Mouse (Mus musculus) stomach, embryonic 14.5 days (tissue): ENCODE data around the gene Rab13. TPM values are rescaled to one million over a fixed set of nuclear protein-coding genes. Genes with fewer than 3 reads are reported as not detected.

Experiments used
- ATAC-seq: fragments of 200-750 bp; cut with Nextera tagmentation; 2 replicates; pipeline ENCODE4 v1.8.0; 2017; ENCODE audit warnings: low read depth, moderate TSS enrichment; ENCODE audit not compliant: insufficient number of reproducible peaks, insufficient read depth, low FRiP score
- H3K27ac ChIP-seq: fragments of 300-500 bp; sonication (generic); 2 replicates; pipeline ENCODE4 v1.5.1; 2014; ENCODE audit warnings: mild to moderate bottlenecking, low read length, moderate library complexity, mixed read lengths
- H3K27me3 ChIP-seq: fragments of 300-500 bp; sonication (generic); 2 replicates; pipeline ENCODE4 v1.6.1; 2014; ENCODE audit warnings: low read length, control low read depth, mixed read lengths; ENCODE audit not compliant: control insufficient read depth, insufficient read depth
- H3K36me3 ChIP-seq: fragments of 300-500 bp; sonication (generic); 2 replicates; pipeline ENCODE4 v1.6.1; 2014; ENCODE audit warnings: mild to moderate bottlenecking, control low read depth, low read length, moderate library complexity, mixed read lengths; ENCODE audit not compliant: control insufficient read depth, insufficient read depth
- H3K4me1 ChIP-seq: fragments of 300-500 bp; sonication (generic); 2 replicates; pipeline ENCODE4 v1.6.1; 2014; ENCODE audit warnings: low read length, control low read depth, mixed read lengths; ENCODE audit not compliant: control insufficient read depth, insufficient read depth
- H3K4me2 ChIP-seq: fragments of 300-500 bp; sonication (generic); replicated peaks from 2 replicates; pipeline ENCODE4 v1.6.1; 2014; ENCODE audit warnings: low read depth, low read length, control low read depth
- H3K4me3 ChIP-seq: fragments of 300-500 bp; sonication (generic); 2 replicates; pipeline ENCODE4 v1.5.1; 2014; ENCODE audit warnings: low read depth, low read length, control low read depth
- H3K9ac ChIP-seq: fragments of 300-500 bp; sonication (generic); replicated peaks from 2 replicates; pipeline ENCODE4 v1.6.1; 2014; ENCODE audit warnings: low read depth, mild to moderate bottlenecking, control low read depth, low read length, moderate library complexity, mixed read lengths
- H3K9me3 ChIP-seq: fragments of 300-500 bp; sonication (generic); 2 replicates; pipeline ENCODE4 v1.6.1; 2016; ENCODE audit warnings: low read depth, low read length, control low read depth; ENCODE audit not compliant: control insufficient read depth
- WGBS: fragments of 180-500 bp; shearing (Covaris S2); extraction: QIAGEN DNeasy Blood & Tissue Kit; methylation state at CpG from one replicate; pipeline ENCODE4 v1.1.7; 2014; 5-methylcytosine and 5-hydroxymethylcytosine counted together
- microRNA-seq: library from miRNA; unstranded; fragments of <30 nt; microRNA quantifications from one replicate; pipeline ENCODE4, GENCODE M21; 2016
- polyA plus RNA-seq: library from polyadenylated mRNA; unstranded; fragments of >200 nt; fragmentation: Nextera tagmentation; extraction: Ambion mirVana; gene quantifications from 2 replicates; pipeline ENCODE4 v1.2.1, GENCODE M21; 2014

Rab13 gene
- polyA plus RNA-seq, 1 experiment from 2014 or later, result 17.7 TPM

- H3K27me3 ChIP-seq, result no peaks in the 10 kb centered on the region
- no peak overlapping the region for H3K27ac ChIP-seq
- 96% methylated on average over 11 of the region's 11 CpGs for WGBS
- no peak overlapping the region for H3K4me2 ChIP-seq
- H3K4me1 ChIP-seq, result peaks cover 7% of the 10 kb centered on the region
- H3K4me3 ChIP-seq, result no peak overlapping the region
- peaks cover 10% of the 10 kb centered on the region; the same call in 1 of the 2 replicates for H3K36me3 ChIP-seq
- no peak for ATAC-seq
- no peaks in the 10 kb centered on the region for H3K9me3 ChIP-seq
- no peak overlapping the region for H3K9ac ChIP-seq
These were observed 54.7 kb downstream of the Rab13 start for GRCm38 (mm10) chr3:90268190-90268589.

DNA sequence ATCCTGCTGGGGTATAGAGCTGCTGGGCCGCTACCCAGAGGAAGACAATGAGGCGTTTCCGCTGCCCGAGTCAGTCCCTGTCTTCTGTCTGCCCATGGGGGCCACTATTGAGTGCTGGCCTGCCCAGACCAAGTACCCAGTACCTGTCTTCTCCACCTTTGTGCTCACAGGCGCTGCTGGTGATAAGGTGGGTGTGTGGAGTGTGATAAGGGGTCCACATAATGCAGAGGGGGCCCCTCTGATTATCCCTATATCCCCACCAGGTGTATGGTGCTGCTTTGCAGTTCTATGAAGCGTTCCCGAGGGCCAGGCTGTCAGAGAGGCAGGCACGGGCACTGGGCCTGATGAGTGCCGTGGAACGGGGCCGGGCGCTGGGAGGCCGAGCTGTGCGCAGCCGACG is 55.5 kb downstream of the Rab13 start:
- Histone ChIP-seq H3K4me1 (peaks cover 7% of the 10 kb centered on the region), H3K4me2 (no peak overlapping the region), H3K27me3 (no peaks in the 10 kb centered on the region), H3K4me3 (no peak overlapping the region), H3K9me3 (no peaks in the 10 kb centered on the region), H3K27ac (no peak overlapping the region), H3K36me3 (peaks cover 10% of the 10 kb centered on the region; the same call in 1 of the 2 replicates), H3K9ac (no peak overlapping the region)
- WGBS, result 87% methylated on average over 16 of the region's 16 CpGs
- ATAC-seq, result no peak

GRCm38 (mm10) chr3:90270784-90271183 is 57.3 kb downstream of the Rab13 start:
- no peak overlapping the region for H3K4me3 ChIP-seq
- no peak overlapping the region for H3K9ac ChIP-seq
- H3K36me3 ChIP-seq, result peaks cover 11% of the 10 kb centered on the region; the same call in 1 of the 2 replicates
- H3K27me3 ChIP-seq, result no peaks in the 10 kb centered on the region
- WGBS, result 91% methylated on average over 8 of the region's 8 CpGs
- ATAC-seq, result no peak
- H3K4me2 ChIP-seq, result no peak overlapping the region
- H3K4me1 ChIP-seq, result peaks cover 7% of the 10 kb centered on the region
- no peaks in the 10 kb centered on the region for H3K9me3 ChIP-seq
- no peak overlapping the region for H3K27ac ChIP-seq

GRCm38 (mm10) chr3:90272170-90272569 is 58.7 kb downstream of the Rab13 start:
- no peak for ATAC-seq
- Histone ChIP-seq H3K4me2 (no peak overlapping the region), H3K27me3 (no peaks in the 10 kb centered on the region), H3K27ac (no peak overlapping the region), H3K9ac (no peak overlapping the region), H3K4me1 (no peaks in the 10 kb centered on the region), H3K36me3 (peaks cover 14% of the 10 kb centered on the region), H3K4me3 (no peak overlapping the region), H3K9me3 (no peaks in the 10 kb centered on the region)
- 57% methylated on average over 9 of the region's 9 CpGs for WGBS

DNA sequence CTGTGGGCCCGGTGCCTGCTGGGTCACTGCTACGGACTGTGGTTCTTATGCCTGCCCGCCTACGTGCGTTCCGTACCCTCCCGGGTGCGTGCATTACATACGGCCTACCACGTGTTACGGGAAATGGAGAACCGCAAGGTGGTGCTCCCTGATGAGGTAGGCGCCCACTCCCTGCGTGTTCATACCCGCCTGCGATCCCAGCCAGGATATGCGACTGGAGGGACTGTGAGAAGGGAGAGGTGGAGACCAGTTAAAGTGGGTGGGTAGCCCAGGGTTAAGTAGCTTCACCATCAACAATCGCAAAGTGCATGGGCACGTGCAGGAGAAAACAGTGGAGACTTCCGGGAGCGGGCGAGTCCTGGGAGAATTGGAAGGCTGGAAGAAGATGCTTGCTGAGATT is 60.4 kb downstream of the Rab13 start:
- H3K9me3 ChIP-seq, result no peaks in the 10 kb centered on the region
- no peak overlapping the region for H3K9ac ChIP-seq
- no peak overlapping the region for H3K4me3 ChIP-seq
- no peak overlapping the region for H3K27ac ChIP-seq
- ATAC-seq, result no peak
- H3K4me2 ChIP-seq, result no peak overlapping the region
- 96% methylated on average over 22 of the region's 22 CpGs for WGBS
- no peaks in the 10 kb centered on the region for H3K4me1 ChIP-seq
- H3K27me3 ChIP-seq, result no peaks in the 10 kb centered on the region
- peaks cover 25% of the 10 kb centered on the region for H3K36me3 ChIP-seq

DNA sequence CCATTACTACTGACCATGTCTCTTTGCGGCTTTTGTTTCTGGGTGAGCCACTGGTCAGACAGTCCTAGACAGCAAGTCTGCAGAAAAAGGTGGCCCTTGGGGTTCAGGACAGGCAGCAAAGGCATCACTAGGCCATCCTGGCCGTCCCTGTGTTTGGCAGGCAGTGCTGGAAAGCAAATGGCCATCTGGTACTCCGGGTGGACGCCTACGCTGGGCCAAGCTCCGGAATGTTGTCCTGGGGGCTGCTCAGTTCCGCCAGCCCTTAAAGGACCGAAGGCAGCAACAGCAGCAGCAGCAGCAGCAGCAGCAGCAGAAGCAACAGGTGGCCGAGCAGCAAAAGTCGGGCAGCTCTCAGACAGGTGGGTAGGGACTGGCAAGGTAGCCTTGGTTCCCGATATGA is 61.8 kb downstream of the Rab13 start:
- H3K4me1 ChIP-seq, result no peaks in the 10 kb centered on the region
- no peak overlapping the region for H3K4me3 ChIP-seq
- H3K9me3 ChIP-seq, result no peaks in the 10 kb centered on the region
- WGBS, result 91% methylated on average over 11 of the region's 11 CpGs
- no peak overlapping the region for H3K9ac ChIP-seq
- H3K4me2 ChIP-seq, result no peak overlapping the region
- H3K36me3 ChIP-seq, result peaks cover 34% of the 10 kb centered on the region
- H3K27ac ChIP-seq, result no peak overlapping the region
- ATAC-seq, result no peak
- H3K27me3 ChIP-seq, result no peaks in the 10 kb centered on the region

Small RNAs within 50 kb of the gene (microRNA-seq; reads per million reads assigned to microRNA genes)
- not detected for gene Mir7012

Other genes starting within 250 kb of the Rab13 start
- gene Hax1, start 214.9 kb upstream of the Rab13 start, polyA plus RNA-seq, result 122 and 123 TPM in 2 replicates
- 157 and 162 TPM in 2 replicates for gene 4933434E20Rik, start 162.1 kb upstream of the Rab13 start, polyA plus RNA-seq
- 242 and 258 TPM in 2 replicates for gene Ubap2l, start 161.1 kb upstream of the Rab13 start, polyA plus RNA-seq
- gene Tpm3, start 141.0 kb upstream of the Rab13 start, polyA plus RNA-seq, result 533 and 553 TPM in 2 replicates
- gene Nup210l, start 109.6 kb upstream of the Rab13 start, polyA plus RNA-seq, result 0.69 and 0.98 TPM in 2 replicates
- gene Rps27, start within 50 bp of the Rab13 start, polyA plus RNA-seq, result 2,110 and 2,351 TPM in 2 replicates
- 112 and 116 TPM in 2 replicates for gene Jtb, start 17.9 kb downstream of the Rab13 start, polyA plus RNA-seq
- 20.6 and 21.4 TPM in 2 replicates for gene Creb3l4, start 29.8 kb downstream of the Rab13 start, polyA plus RNA-seq
- gene Slc39a1, start 34.5 kb downstream of the Rab13 start, polyA plus RNA-seq, result 114 and 119 TPM in 2 replicates
- gene Crtc2, start 40.5 kb downstream of the Rab13 start, polyA plus RNA-seq, result 18.8 and 21.4 TPM in 2 replicates
- 3.0 and 3.6 TPM in 2 replicates for gene Dennd4b, start 51.5 kb downstream of the Rab13 start, polyA plus RNA-seq
- gene Gatad2b, start 79.5 kb downstream of the Rab13 start, polyA plus RNA-seq, result 22.3 and 28.7 TPM in 2 replicates
- gene Slc27a3, start 176.2 kb downstream of the Rab13 start, polyA plus RNA-seq, result 11.7 and 13.0 TPM in 2 replicates
- 28.7 and 29.6 TPM in 2 replicates for gene Ints3, start 219.9 kb downstream of the Rab13 start, polyA plus RNA-seq